Mouse (Mus musculus) liver (tissue): ENCODE results near the gene Egfem1.
A peak's percentile ranks its signal among the peaks of the same experiment; 100 is the strongest.

Experiments used
- DNase-seq: peaks from one replicate; pipeline ENCODE4 v3.0.0-alpha.2; 2020; ENCODE audit warnings: mixed read lengths

Egfem1 gene

DNA sequence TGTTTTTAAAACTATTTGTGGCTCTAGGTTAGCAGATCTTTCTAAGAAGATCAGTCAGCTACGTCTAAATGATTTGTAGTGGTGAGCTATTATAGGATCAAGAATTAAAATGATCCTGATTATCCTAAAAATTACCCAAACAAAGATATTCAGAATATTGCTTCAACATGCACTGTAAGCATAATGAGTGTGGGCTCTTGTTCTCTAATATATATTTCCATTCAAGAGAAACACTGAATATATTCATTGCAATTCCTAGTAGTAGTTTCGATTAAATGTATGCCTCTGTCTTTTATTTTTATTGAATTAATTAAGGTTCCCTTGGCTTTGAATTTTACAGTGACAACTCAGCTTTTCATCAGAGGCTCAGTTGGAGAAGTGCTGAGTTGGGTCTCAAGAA is 527.4 kb downstream of the Egfem1 start:
- no peak for DNase-seq

DNA sequence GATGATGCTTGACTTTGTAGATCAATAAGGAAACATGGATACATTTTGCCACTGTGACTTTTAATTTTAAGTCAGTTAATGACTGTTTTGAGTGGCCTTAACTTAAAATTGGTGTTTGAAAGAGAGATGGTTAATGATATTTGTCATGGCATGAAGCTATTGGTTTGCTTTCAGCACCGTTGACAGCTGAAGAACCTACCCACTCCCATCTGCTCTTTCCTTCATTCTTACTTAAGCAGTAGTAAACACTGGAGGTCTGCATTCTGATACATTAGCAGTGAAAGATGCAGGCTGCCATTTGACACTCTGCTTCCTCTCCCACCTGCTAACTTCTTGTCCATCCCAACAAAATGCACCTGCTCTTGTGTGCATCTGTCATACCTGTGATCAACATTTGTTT is 537.8 kb downstream of the Egfem1 start:
- DNase-seq, result no peak

DNA sequence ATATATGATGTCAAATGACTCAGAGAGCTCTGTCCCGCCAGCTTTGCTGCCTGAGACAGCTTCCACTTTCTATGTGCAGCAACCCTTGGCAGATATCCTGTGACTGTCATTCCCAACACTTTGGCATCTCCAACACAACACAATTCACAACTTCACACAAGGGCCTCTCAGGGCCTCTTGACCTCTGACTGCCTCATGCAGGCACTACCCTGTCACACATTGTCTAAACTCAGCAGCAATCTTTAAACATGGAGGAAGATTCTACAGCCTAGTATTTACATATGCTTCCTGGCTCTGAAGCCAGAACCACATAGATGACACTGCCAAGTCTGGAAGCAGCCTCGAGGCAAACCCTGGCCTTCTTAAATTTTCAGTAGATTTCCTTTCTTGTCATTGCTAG is 558.0 kb downstream of the Egfem1 start:
- no peak for DNase-seq

DNA sequence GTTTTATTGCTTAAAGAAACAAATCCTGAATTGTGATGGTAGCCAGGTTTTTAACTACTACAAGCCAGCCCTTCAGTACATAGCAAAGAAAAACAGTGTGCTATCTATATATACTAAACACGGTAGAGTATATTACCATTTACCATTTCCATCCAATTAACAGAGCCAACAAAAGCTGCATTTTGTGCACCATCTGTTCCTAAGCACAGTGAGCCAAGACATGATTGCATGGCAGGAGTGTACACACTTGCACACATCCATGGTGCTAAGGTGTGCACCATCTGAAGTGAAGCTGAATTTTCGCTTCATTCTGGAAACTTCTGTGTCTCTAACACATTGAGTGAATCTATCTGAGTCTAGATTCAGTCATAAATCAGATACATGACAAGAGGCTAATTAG is 585.0 kb downstream of the Egfem1 start:
- DNase-seq, result no peak

DNA sequence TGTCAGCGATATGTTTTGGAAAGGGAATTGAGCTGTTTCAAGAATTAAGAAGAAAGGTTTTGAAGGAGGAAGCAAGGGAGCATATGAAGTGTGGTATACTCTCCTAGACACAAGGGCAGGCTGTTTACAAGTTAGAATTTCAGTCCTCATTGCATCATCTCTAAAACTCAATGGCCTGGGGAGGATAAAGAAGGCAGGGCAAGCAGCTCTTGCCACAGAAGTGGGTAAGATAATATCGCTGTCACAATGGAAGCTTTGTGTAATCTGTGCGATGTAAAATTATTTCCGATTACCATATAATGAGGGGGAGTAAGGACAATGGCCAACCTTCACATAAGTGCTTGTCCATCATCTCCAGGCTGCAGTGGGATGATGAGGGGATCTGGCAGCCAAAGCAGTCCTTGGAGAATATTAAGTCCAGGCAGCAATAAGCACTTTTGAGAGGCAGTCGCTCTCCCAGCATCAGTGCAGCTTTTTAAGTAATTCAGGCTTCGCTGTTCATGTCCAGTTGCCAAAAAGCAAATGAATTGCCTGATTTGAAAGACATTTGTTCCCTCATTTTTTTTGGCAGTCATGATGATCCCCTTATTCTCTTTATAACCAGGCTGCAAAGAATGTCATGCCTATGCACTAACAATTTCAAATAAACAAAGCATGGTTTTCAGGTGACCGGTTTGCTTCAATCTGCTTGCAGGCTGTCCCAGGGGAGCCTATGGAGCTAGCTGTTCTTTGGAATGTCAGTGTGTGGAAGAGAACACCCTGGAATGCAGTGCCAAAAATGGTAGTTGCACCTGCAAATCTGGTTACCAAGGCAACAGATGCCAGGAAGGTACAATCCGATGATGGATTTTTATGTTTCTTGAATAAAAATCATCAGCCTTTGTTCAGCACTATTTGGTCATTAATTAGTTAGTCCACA is 607.8 kb downstream of the Egfem1 start:
- no peak for DNase-seq

DNA sequence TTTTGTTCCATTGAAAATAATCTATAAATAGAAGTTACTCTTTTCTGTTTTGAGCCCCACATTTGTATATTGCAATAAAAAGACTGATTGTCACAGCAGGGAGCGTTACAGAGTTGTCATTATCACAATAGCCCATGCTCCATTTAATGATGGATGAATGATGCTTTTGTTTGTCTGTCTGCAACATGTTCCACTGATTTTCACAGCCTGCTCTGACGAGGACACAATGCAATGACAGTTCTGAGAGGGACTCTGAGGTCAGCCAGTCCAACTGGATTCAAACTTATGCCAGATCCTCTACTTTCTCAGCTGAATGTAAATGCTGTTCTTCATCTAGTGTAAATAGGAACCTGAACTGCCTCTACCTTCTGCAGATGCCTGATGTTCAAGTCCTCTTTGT is 619.3 kb downstream of the Egfem1 start:
- DNase-seq, result no peak

DNA sequence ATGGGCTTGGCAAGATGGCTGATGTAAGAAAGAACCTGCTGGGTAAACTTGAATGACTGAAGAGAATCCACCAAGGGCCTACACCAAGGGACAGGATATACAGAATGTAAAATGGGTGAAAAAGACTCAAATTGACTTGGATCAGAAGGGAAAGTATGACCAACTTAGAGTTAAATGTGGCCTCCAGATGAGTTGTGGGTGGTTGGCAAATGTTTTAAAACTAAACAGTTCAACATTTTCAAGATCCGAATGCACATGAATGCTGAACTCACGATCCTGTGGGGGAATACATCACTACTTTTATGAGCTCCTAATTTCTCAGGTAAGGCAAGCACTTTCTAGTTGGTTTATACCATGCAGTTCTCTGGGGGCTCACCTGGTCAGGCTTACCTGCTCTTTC is 625.0 kb downstream of the Egfem1 start:
- DNase-seq, result no peak

DNA sequence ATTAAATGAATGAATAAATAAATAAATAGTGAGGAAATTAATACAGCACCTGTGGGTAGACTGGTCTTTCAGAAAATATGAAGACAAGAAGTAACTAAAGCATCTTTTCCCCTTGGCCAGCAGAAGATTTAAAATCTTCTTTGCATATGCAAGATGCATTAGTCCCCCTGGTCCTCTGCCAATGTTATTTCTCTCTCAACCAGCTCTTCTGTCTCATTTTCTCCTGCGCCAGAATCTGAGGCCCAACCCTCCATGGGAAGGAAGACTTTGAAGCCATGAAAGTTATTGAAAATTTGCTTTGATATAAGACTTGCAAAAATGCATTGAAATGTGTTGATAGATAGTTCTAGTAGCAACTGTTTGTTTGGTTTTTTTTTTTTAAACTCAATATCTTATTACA is 625.6 kb downstream of the Egfem1 start:
- no peak for DNase-seq

DNA sequence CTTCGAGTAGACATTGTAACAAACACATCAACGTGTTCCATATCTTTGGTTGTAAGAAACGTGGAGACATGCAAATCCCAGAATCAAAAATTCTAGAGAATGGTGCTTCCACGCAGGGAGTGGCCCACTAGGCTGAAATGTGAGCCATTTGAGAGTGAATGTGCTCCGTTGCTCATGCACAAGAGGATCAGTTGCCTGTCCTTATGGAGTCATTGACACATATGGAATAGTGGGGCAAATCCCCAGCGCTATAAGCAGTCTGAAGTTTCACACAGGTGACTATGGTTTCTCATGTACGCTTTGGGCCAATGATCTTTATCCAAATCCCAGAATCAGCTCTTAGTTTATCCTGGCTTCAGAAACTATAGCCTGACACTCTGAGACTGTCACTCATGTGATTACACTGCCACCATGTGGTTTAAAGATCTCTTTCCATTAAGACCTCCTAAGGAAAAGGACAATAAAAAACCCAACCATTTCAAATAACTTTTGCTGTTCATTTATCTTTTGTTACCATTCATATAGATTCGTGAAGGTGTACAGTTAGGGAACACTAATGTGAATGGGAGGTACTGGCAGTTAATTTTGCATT is 644.6 kb downstream of the Egfem1 start:
- no peak for DNase-seq

DNA sequence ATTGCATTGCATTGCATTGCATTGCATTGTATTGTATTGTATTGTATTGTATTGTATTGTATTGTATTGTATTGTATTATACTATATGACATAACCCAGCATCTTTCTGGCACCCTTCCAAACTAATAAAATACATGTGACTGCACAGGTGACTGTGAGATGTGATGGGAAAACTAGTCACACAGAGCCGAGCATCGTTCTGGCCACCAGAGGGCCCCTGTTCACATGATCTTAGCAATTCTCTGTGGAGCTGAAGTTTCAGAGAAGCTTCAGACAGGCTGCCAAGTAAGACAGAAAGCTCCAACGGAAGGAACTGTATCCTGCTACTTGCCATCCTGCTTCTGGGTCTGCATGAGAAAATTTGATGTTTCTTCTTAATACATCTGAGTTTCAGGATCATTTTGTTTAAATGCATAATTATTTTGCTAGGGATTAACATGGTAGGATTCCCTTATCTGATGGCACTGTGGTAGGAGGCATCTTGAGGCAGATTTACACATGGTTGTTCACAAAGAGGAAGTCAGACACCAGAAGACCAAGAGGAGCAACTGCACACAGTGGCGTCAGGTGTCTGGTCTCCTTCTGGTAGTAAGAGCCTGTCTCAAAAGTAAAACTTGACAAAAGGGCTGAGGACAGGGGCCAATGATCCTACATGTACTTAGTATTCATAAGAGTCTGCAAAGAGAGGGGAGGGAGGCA is 648.4 kb downstream of the Egfem1 start:
- DNase-seq, result peak; percentile 7

DNA sequence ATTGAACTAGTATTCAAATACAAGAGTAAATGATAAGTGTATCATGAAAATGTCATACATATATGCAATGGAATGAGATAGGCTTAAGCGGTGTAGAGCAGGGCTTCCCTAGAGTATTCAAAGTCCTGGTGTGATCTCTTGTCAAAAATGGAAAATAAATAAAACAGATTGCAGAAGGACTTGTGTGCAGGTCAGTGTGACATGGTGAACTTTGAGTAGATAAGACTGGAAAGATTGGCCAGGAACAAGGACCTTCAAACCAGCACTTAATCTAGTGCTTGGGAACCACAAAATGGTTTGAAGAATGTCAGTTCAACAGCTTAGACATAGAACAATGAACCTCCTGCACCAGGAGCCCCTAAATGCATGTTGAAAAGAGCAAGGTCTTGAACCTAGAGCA is 649.7 kb downstream of the Egfem1 start:
- DNase-seq, result no peak

DNA sequence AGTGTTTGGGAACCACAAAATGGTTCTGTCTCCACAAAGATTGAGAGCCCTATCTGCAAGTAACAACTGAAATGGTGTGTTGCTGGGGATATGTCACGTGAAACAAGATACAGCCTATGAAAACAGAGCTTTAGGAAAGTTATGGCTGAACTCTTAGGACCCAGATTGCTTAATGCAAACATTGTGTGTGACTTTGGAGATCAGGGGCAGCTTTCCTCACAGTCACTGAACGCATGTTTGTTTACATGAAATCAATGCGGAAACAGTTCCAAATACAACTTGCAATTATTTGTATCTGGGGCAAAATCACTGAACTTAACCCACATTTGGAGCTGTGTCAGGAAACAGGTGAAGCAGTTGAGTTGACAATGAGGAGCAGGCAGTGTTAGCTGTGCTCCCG is 650.8 kb downstream of the Egfem1 start:
- DNase-seq, result no peak

DNA sequence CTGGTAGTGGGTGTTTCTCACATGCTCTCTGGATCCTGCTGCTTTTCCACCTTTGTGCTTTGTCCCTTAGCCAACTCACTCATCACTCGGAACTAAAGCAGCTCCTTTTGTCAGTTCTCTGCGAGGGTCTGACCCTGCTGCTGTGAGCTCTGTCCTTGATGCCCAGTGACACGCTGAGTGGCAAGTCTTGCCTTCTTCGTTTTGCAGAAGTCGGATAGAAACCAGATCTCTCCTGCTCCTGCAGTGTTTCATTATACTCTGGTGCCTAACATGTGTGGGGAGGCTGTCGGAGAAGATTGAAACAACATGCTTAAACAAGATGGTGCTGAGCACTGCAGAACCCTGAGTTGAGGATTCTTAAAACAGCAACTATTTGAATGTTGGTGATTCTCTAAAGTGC is 652.4 kb downstream of the Egfem1 start:
- no peak for DNase-seq

DNA sequence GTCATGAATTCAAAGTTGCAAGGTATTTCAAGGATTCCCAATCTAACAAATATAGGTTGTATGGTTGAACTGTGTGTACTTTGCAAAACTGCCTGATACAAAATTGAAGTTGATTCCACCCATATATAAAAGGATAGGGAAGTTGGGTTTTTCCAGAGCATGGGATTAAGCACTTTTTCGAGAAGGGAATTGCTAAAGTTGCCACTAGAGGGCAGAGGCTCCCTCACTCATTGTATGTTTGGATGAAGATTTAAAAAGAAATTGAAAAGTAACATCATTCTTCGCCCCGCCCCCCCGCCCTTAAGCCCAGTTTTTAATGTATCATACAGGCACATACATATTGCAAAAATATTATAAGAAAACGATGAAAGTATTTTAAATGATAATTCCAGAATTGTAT is 657.5 kb downstream of the Egfem1 start:
- no peak for DNase-seq
